Mouse (Mus musculus) lung, postnatal 4 days (tissue): Measurements from ENCODE around the gene Pitx1.

Experiments
- DNase-seq, 2 experiments: peaks; one replicate each; pipeline ENCODE4 v3.0.0; 2021

Pitx1 gene

DNA sequence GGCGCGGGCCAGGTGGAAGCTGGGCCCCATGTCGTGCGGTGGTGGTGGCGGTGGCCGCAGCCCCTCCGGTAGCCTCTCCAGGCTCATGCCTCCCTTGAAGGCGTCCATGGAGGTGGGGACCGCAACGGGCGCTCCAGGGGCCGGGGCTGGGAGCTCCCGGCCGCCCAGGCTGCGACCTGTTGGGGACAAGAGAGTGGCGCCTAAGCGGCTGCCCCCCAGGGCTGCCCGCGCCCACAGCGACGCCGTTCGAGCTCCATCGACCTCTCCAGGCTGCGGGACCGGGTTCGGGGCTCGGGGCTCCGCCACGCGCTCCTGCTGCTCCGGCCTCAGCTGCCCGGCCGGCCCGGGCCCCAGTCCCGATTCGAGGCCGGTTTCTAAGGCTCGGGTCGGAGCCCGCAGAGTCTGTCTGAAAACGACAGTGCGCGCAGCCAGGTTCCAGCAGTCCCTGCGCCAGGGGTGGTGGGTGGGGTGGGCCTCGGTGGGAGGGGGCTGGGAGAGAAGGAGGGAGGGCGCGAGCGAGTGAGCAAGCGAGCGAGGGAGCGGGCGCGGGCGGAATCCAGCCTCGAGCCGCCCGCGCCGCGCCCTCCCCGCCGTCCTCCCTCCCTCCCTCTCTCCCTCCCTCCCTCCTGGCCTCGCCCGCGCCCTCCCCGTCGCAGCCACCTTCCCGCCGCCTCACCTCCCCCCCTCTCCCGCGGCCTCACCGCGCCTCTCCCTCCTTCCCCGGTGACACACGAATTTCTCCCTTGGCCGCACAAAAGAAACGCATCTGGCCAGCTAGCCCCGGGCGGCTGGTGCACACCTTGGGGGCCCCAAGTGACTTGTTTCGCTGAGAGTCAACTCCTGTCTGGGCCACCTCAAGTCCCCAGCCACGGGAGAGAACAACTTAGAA is 4.9 kb downstream of the Pitx1 start:
- DNase-seq: no peak

DNA sequence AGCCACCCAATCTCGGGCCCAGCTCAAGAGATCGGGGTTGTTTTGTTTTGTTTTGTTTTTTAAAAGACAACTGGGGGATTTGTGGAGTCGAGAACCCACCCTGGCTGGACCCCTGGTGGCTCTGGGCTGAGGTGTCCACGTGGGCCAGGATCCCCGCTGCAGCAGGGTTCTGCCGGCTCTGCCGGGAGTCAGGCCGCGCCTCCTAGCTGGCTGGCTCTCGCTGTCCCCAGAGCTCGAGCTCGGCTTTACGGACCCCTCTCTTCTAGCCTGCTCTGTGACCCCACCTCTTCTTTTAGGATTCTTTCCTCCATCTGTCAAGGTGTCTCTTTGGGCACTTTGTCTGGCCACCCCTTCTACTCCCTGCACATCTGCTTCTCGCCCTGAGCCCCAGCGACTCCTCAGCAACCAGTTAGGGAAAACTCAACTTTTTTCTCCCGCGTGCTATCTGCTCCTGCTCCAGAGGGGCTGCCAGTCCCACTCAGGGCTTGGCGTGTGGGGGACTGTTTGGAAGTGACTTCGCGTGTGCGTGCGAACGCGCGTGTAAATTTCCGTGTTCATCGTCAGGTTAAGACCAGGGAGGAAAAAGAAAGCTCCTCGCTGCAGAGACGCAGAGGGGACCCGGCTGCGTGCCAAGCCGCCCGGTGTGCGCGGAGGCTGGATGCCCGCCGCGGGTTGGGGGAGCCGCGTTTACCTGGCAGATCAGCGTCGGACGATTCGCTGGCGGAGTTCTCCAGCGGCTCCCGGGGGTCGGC is 5.7 kb downstream of the Pitx1 start:
- no peak for DNase-seq

DNA sequence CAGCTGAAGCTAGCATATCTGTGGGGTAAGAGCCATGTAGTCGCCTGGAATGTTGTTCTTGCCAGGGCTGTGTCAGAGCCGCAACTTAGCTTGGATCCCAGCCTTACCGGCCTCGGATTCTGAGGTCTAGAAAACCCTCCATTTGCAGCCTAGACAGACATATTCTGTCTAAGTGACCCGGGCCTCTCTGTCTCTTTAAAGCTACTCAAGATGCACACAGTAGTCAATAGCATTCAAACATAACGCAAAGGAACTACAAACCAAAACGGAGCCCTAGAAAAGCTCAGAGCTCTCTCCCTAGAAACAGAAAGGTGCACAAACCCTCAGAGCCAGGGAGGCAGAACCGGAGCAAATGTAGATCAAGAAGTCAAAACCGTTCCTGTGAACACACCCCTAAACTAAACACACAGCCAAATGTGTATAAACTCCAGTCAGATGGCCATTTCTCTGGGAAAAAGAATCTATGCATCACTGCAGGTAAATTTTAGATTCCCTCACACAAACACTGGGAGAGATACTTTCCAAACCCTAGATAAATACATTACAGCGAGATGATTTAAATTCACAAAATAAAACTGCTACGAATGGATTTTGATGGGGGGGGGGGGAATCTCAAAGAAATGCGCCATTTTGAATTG is 6.9 kb downstream of the Pitx1 start:
- no peak for DNase-seq

DNA sequence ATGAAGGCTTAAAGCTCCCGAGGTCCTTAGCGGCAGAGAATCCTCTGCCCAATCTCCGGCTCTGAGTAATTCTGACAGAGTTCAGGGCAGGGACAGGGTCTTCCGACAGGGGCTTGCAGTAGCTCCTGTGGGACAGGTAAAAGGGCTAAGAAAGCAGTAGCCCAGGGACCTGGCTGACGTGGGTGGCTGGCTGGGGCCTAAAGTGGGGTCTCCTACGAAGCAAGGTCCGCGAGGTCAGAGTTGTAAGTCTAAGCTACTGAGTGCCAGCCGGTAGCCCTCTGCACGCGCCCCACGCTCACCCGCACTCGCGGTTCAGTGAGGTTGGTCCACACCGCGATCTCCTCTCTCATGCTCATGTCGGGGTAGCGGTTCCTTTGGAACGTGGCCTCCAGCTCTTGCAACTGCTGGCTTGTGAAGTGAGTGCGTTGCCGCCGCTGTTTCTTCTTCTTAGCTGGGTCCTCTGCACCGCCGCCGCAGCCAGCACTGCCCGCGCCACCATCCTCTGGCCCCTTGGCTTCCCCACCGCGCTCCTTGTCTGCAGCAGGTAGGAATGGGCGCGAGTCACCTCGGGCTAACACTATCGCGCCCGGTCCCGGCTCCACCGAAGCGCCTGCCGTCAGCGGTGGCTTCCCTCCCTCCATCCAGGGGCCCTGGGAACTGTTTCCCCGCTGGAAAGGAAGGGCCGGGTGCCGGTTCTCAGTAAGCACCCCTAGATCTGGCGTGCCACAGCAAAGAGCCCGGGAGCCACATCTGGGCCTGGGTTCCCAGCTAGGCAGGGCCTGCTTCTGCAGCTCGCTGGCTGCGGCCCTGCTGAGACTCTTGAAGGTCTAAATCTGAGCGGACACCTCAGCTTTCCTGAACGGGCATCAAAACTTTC is 7.6 kb downstream of the Pitx1 start:
- DNase-seq: no peak

DNA sequence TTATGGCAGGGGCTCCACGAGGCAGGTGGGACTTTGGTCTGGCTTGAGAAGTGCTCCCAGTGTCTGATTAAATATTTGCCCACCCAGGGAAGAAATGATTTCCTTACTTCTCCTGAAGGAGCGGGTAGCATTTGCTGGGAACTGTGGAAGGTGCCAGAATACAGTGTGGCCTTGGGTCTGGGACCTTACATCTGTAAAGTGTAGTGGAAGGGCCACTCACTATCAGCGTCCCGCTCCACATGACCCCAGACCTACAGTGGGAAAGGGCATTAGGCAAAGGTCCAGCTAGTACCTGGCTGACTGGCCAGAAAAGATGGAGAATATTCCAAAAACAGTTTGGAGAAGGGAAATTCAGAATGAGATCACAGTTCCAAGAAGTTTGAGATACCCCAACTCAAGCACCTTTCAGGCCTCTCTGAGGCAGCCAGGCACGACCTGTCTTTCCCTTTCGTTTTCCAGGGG is 8.3 kb downstream of the Pitx1 start:
- DNase-seq: no peak

DNA sequence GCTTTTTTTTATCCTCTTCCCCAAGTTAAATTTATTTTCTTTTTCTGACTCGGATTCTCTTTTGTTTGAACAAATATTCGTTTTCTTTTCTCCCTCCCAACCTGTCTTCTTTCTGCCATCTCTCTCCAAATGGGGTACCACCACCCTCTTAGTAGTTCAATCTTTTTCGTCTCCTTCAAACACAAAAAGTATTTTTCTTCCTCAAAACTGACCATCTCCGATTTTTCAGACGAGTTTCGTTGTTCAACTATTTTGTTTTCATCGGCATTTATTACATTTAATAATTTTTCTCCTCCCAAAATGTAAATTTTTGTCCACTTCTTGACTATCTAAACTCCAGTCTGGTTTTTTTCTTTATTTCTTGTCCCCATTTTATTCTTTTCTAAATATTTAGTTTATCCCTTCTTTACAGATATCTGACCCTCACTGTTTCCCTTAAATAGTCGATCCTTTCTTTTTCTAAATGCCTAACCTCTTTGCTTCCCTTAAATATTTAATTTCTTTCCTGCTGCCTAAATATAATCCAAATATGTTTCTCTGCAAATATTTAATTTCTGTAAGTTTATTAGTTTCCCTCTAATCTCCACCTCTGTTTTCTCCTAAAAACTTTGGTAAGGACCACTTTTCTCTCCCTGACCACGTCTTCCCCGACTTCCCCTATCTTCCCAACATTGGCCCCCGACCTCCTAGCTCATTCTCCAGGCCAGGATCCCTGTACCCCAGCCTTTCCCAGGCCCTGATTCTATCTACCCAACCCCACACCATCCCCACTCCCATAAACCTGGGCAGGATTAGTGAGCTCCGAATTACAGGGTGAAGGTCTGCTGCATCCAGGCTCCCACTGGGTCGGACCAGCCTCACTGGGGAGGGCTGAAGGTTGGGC is 9.0 kb downstream of the Pitx1 start:
- no peak for DNase-seq

DNA sequence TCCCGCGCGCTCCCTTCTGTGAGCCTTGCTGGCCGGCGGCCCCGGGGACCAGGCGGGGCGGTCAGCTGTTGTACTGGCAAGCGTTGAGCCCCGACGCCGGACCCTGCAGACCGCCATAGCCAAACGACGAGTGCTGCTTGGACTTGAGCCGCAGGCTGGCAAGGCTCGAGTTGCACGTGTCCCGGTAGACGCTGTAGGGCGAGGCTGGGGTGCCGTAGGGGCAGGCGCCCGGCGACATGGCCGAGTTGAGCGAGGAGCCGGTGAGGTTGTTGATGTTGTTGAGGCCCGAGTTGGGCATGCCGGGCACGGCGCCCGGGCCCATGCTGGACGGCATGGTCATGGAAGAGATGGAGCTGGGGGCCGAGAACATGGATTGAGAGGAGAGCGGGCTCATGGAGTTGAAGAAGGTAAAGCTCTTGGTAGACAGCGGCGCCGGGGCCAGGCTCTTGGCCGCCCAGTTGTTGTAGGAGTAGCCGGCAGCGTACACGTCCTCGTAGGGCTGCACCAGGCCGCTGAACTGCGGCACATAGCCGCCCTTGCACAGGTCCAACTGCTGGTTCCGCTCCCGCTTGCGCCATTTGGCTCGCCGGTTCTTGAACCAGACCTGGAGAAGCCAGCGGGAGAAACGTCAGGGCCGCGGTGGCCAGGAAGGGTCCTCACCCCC is 9.9 kb downstream of the Pitx1 start:
- peak; percentile 38 to 40 for DNase-seq

DNA sequence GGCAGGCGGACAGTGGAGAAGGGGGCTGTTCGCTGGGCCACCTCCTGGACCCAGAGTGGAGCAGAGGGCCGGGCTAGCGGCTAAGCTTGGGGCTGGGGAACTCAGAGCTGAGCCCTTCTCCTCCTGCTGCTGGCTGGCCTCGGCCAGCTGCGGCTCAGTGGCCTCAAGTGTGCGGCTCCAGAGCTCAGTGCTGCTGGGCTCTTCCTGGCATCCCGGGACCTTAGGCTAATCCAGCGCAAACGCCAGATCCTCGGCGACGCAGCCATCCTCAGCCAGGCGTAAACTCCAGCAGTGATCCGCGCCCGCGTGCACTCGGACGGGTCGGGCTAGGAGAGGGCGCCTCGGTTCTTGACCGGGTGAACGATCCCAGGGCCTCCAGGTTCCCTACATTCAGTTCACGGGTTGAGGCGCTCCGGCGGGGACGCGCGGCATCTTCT is 10.7 kb downstream of the Pitx1 start:
- DNase-seq: no peak

DNA sequence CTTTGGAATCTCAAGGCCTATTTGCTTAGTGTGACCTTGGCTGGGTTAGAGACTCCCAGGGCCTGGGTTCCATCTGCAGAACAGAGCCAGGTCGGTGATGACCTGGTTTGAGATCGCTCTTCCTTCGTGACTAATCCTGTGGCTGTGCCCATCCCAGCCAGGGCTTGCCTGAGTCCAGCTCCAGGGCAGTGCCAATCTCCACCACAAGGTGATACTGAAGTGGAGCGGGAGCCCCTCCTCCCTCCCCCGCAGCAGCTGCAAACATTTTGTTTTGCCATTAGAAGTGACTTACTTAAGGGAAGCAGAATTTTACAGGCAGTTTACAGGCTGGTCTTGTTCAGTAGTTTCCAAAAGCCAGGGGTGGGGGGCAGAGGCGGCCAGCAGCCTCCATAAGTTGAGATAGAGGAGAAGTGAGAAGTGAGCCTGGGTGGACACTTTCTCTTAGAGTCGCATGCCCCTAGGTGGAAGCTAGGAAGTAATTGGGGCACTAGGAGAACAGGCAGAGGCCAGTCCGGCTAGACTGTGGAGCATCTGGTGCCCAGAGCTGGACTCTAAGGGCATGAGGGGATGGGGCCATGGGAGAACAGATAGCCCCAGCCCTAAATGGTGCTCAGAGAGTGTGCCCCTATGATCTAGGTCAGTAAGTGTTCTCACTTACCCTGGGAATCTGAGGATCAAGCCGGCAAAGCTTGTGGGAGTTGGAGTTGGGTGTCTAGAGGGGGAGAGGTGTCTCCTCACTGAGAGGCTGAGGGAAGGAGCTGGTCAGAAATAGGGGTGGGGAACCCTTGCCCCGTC is 11.6 kb downstream of the Pitx1 start:
- DNase-seq: no peak

DNA sequence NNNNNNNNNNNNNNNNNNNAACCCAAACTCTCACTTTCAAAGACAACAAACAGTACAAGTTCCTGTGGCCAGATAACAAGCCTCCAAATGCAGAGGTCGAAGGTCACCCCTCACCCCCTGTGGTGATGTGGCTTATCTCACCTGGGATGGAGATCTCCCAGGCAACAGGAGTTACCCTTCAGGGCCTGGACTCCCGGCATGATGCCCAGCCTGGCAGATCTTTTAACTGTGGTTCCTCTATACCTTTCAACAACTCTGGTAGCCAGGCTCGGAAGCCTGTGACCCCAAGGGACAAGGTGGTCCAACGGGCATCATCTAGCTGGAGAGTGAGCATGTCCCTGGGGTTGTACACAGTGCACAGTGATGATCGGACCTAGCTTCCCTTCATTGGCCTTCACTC is 13.5 kb downstream of the Pitx1 start:
- DNase-seq: no peak

DNA sequence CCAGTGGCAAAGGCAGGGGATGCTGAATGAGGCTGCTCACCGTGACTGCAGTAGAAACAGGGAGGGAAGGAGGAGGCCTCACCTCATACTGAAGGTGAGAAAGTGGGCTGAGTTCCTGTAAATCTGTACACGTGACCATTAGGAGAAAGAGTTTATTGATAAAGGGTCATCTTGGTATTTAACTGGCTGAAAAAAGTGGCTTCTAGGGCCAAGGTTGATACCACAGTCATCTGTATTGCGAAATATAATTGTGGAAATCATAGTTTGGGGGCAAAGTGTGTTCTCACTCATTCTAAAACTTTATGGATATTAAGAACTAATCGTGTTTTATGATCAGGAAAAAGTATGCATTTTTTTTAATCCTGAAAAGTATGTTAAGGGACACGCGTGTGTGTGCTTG is 21.2 kb downstream of the Pitx1 start:
- DNase-seq: no peak

DNA sequence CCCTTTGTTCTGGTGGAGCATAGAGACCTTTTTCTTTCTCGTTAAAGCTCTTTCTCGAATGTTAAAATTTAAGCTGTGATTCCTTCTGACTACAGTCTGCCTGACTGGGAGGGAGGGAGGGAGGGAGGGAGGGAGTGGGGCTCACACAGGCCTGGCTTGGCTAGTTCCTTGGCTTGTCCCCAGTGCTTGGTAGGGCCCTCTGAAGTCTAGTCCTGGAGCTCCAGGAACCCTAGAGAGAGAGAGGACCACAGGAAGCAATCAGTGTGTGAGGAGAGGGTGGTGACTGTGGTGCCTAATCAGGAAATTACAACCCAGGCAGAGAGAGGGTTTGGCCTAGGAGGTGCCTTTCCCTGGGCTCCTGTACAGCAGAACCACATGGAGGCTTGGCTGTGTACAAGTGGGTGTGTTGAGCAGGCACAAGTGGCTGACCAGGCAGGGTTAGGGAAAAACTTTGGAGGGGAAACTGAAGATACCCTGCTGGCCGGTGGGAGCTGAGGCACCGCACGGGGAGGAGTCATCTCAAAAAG is 22.4 kb downstream of the Pitx1 start:
- no peak for DNase-seq

DNA sequence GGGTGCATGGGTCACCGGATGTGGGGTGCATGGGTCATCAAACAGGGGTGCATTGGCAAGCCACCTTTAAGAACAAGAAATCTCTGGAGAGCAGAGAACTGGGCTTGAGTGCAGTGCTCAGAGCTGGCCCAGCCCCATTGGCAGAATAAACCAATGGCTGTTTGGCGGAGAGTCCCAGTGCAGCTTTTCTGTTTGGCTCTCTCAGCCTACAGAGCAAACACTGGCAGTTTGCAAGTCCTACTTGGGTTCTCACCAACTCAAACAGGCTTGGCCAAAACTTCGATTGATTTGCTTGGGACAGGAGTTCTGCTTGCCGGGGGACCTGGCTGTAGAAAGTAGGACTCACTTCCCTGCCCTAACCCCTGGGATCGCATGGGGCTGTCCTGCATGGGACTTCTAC is 25.0 kb downstream of the Pitx1 start:
- no peak for DNase-seq

DNA sequence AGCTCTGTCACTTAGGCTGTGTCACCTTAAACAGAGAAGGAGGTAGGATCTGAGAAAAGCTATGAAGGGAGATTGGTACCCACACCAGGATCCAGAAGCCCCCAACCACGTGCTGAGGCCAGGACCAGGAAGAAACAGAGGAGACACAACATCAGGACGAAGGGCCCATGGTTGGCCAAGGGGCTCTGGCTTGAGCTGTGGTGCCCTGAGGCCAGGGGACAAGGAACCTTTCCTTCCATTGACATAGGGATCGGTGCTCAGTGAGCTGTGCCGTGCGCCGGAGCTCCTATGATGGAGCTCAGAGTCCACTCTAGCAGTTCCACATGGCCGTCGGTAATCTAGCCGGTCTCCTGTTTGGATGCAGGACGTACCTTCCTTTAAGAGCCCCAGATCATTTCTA is 26.3 kb downstream of the Pitx1 start:
- DNase-seq: no peak

DNA sequence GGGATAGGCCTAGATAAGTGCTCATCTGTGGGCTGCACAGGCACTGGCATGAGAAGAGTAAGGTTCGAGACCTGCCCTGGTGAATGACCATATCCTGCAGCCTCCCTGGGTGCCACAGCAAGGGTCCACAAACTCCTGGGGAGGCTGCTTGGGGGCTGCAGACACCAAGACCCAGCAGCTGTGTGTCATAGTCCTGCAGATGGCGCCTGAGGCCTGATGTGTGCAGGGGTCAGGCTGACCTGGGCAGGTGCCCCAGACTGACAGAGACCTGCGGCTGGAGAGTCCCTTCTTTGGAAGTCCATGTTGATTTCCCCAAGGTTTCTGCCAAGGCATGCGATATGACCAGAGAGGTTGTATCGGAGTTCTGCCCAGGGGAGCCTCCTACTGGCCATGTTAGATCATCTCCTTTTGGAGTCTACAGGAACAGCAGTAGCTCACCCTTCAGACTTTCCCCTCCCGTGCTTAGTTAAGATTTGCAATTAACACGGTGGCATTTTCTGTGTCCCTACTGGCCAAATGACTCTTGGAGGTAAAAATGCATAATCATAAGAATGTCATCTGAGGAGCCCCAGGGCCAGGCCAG is 26.9 kb downstream of the Pitx1 start:
- no peak for DNase-seq

DNA sequence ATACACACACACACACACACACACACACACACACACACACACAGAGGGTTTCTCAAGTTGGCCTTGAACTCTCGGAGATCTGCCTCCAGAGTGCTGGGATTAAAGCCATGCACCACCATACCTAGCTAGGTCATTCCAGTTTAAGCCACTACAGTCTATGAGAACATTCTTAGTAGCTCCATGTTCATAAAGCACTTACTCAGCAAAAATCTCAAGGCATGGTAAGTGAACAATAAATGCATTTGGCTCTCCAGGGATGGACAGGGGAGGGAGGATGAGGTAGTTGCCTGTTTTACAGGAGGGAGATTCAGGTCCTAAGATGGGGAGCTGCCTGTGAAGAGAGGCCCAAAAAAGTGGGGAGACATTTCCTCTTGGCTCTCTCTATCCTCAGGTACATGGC is 32.0 kb downstream of the Pitx1 start:
- no peak for DNase-seq

DNA sequence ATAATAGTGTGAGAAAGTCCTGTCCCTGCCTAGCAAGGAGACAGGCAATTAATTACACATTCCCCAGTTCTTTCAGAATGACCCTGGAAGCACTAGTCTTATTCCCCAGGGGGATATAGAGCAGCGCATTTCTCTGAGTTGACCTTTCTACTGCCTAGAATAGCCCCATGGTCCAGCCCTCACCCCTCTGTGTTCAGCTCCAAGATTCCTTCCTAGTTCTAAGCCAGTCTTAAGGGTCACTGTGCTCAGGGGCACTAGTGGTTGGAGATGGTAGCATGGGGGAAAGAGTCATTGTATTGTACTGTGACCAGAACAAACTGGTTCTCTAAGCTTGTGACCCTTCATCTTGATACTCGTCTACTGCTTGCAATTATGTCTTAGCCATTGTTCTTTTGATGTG is 34.7 kb downstream of the Pitx1 start:
- no peak for DNase-seq

DNA sequence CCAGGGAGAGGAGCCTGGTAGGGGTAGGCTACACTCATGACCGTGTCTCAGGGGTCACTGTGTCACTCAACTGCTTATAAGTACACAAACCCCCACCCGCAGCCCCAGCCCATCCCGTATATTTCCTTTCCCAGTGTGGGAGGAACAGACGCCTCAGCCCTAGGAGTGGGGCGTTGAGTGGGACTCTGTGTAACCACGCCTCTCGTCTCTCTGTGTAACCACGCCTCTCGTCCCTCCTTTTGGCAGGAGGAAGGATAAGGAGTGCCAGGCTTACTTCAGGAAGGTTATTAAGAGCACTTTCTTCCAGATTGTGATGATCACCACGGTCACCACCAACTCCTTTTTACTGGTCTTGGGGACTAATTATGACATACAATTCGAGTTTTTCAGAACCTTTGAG is 49.9 kb downstream of the Pitx1 start:
- DNase-seq: peak; percentile 23 to 40

DNA sequence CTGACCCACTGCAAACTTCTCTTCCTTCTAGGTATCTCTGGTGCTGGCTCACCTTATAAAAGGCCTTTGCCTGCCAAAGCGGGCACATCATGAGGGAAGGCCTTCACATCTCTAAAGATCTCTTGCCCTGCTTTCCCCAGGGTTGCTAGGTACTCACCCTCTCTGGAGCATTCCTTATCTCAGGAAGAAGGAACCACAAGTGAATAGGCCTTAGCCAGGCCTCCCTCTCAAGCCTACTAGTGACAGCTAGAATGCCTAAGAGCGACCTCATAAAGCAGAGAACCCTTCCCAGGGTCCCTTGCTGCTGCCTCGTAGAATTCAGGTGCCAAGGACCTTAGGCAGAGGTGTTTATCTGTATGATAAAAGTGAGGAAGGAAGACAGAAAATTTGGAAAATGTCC is 51.7 kb downstream of the Pitx1 start, which contains the start of gene Catsper3:
Gene Catsper3 (plus strand): TSS at position 301 of the 400 bp plus-strand sequence.
- DNase-seq: no peak
